Mouse (Mus musculus): ENCODE measurements around the gene Gimap5. TPM values are rescaled to one million over a fixed set of nuclear protein-coding genes. Genes with fewer than 3 reads are reported as not detected.

Gimap5 gene
- total RNA-seq, 1 experiment, result 0.31 TPM

DNA sequence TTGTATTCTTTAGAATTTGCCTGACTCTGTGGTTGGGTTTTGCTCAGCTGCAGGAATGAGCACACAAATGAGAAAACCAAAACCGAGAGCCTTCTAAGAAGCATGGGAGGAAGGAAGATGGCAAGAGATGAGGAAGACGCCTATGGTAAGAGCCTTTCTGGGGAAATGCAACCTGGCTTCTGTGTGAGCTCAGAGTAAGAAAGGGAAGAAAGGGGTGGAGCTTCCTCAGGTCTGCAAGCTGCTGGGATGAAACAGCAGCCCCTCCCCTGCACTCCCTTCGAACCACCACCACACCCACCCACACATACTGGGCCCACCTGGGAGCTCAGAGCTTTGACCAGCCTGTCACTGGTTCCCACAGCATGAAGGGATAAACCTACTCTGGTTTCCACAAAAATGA, 4.7 kb upstream of the Gimap5 start:
- Histone ChIP-seq H3K4me3 (ENCODE audit: insufficient read depth in 1 of 2, low read depth in 1 of 2, low read length in 2 of 2, poor library complexity in 1 of 2, severe bottlenecking in 1 of 2) (no peak overlapping the region), H3K9me3 (ENCODE audit: control insufficient read depth, insufficient read depth, low read depth, low read length) (no peaks in the 10 kb centered on the region), H3K27ac (ENCODE audit: insufficient read depth, low read depth, low read length, poor library complexity, severe bottlenecking) (no peak overlapping the region), H3K36me3 (ENCODE audit: control insufficient read depth, insufficient read depth, low read length, poor library complexity, severe bottlenecking) (no peaks in the 10 kb centered on the region), H3K4me1 (ENCODE audit: control insufficient read depth in 2 of 2, insufficient read depth in 2 of 2, low read length in 2 of 2, poor library complexity in 1 of 2) (peaks cover 2 to 3% of the 10 kb centered on the region in 2 experiments; a peak in 1 of 4 replicates), H3K9ac (ENCODE audit: insufficient read depth, low read depth, low read length, poor library complexity, severe bottlenecking) (no peak overlapping the region)
- TF ChIP-seq HCFC1 (IDR thresholded peaks at IDR 0.05; ENCODE audit: borderline replicate concordance, insufficient read depth, low read length) (no peak), ZC3H11A (IDR thresholded peaks at IDR 0.05; ENCODE audit: borderline replicate concordance, low read depth, low read length) (no peak), CHD2 (IDR thresholded peaks at IDR 0.05; ENCODE audit: low read depth, low read length) (no peak), MAFK (IDR thresholded peaks at IDR 0.05; ENCODE audit: insufficient read depth, low read depth, low read length) (no peak), ZNF384 (IDR thresholded peaks at IDR 0.05; ENCODE audit: low read depth, low read length) (no peak)
- DNase-seq (ENCODE audit: low read depth, low spot score), result no peak
- in situ Hi-C loops (cut with MboI; ENCODE audit: low sequenced_read_pairs in 2 of 2, unreplicated experiment in 2 of 2), result no loop called here

GRCm38 (mm10) chr6:48741711-48742206, 4.2 kb upstream of the Gimap5 start:
- Histone ChIP-seq H3K27ac (ENCODE audit: insufficient read depth, low read depth, low read length, poor library complexity, severe bottlenecking) (no peak overlapping the region), H3K9ac (ENCODE audit: insufficient read depth, low read depth, low read length, poor library complexity, severe bottlenecking) (no peak overlapping the region), H3K4me1 (ENCODE audit: control insufficient read depth in 2 of 2, insufficient read depth in 2 of 2, low read length in 2 of 2, poor library complexity in 1 of 2) (peaks cover 2 to 3% of the 10 kb centered on the region in 2 experiments; a peak in 1 of 4 replicates), H3K9me3 (ENCODE audit: control insufficient read depth, insufficient read depth, low read depth, low read length) (no peaks in the 10 kb centered on the region), H3K36me3 (ENCODE audit: control insufficient read depth, insufficient read depth, low read length, poor library complexity, severe bottlenecking) (no peaks in the 10 kb centered on the region), H3K4me3 (ENCODE audit: insufficient read depth in 1 of 2, low read depth in 1 of 2, low read length in 2 of 2, poor library complexity in 1 of 2, severe bottlenecking in 1 of 2) (no peak overlapping the region)
- in situ Hi-C loops (cut with MboI; ENCODE audit: low sequenced_read_pairs in 2 of 2, unreplicated experiment in 2 of 2), result no loop called here
- no peak for DNase-seq (ENCODE audit: low read depth, low spot score)
- no peak for TF ChIP-seq MAFK (IDR thresholded peaks at IDR 0.05; ENCODE audit: insufficient read depth, low read depth, low read length)
- TF ChIP-seq CHD2 (IDR thresholded peaks at IDR 0.05; ENCODE audit: low read depth, low read length), result no peak
- TF ChIP-seq ZC3H11A (IDR thresholded peaks at IDR 0.05; ENCODE audit: borderline replicate concordance, low read depth, low read length), result no peak
- TF ChIP-seq HCFC1 (IDR thresholded peaks at IDR 0.05; ENCODE audit: borderline replicate concordance, insufficient read depth, low read length), result no peak
- TF ChIP-seq ZNF384 (IDR thresholded peaks at IDR 0.05; ENCODE audit: low read depth, low read length), result no peak

GRCm38 (mm10) chr6:48742422-48743351, 3.3 kb upstream of the Gimap5 start:
- peak overlapping the region; percentile 79 to 80 for H3K4me3 ChIP-seq (ENCODE audit: insufficient read depth in 1 of 2, low read depth in 1 of 2, low read length in 2 of 2, poor library complexity in 1 of 2, severe bottlenecking in 1 of 2)
- no peaks in the 10 kb centered on the region for H3K9me3 ChIP-seq (ENCODE audit: control insufficient read depth, insufficient read depth, low read depth, low read length)
- H3K27ac ChIP-seq (ENCODE audit: insufficient read depth, low read depth, low read length, poor library complexity, severe bottlenecking), result no peak overlapping the region
- H3K36me3 ChIP-seq (ENCODE audit: control insufficient read depth, insufficient read depth, low read length, poor library complexity, severe bottlenecking), result no peaks in the 10 kb centered on the region
- in situ Hi-C loops (cut with MboI; ENCODE audit: low sequenced_read_pairs in 2 of 2, unreplicated experiment in 2 of 2), result no loop called here
- peaks cover 2 to 3% of the 10 kb centered on the region in 2 experiments; a peak in 1 of 4 replicates for H3K4me1 ChIP-seq (ENCODE audit: control insufficient read depth in 2 of 2, insufficient read depth in 2 of 2, low read length in 2 of 2, poor library complexity in 1 of 2)
- no peak for TF ChIP-seq HCFC1 (IDR thresholded peaks at IDR 0.05; ENCODE audit: borderline replicate concordance, insufficient read depth, low read length)
- no peak for TF ChIP-seq ZC3H11A (IDR thresholded peaks at IDR 0.05; ENCODE audit: borderline replicate concordance, low read depth, low read length)
- TF ChIP-seq ZNF384 (IDR thresholded peaks at IDR 0.05; ENCODE audit: low read depth, low read length), result no peak
- TF ChIP-seq MAFK (IDR thresholded peaks at IDR 0.05; ENCODE audit: insufficient read depth, low read depth, low read length), result no peak
- TF ChIP-seq CHD2 (IDR thresholded peaks at IDR 0.05; ENCODE audit: low read depth, low read length), result no peak
- H3K9ac ChIP-seq (ENCODE audit: insufficient read depth, low read depth, low read length, poor library complexity, severe bottlenecking), result peak overlapping the region; percentile 56
- peak; percentile 26 for DNase-seq (ENCODE audit: low read depth, low spot score)

- Histone ChIP-seq H3K9ac (ENCODE audit: insufficient read depth, low read depth, low read length, poor library complexity, severe bottlenecking) (no peak overlapping the region), H3K9me3 (ENCODE audit: control insufficient read depth, insufficient read depth, low read depth, low read length) (no peaks in the 10 kb centered on the region), H3K4me3 (ENCODE audit: insufficient read depth in 1 of 2, low read depth in 1 of 2, low read length in 2 of 2, poor library complexity in 1 of 2, severe bottlenecking in 1 of 2) (no peak overlapping the region), H3K36me3 (ENCODE audit: control insufficient read depth, insufficient read depth, low read length, poor library complexity, severe bottlenecking) (no peaks in the 10 kb centered on the region), H3K4me1 (ENCODE audit: control insufficient read depth in 2 of 2, insufficient read depth in 2 of 2, low read length in 2 of 2, poor library complexity in 1 of 2) (peaks cover 2 to 3% of the 10 kb centered on the region in 2 experiments; a peak in 1 of 4 replicates), H3K27ac (ENCODE audit: insufficient read depth, low read depth, low read length, poor library complexity, severe bottlenecking) (no peak overlapping the region)
- in situ Hi-C loops (cut with MboI; ENCODE audit: low sequenced_read_pairs in 2 of 2, unreplicated experiment in 2 of 2), result no loop called here
- TF ChIP-seq ZC3H11A (IDR thresholded peaks at IDR 0.05; ENCODE audit: borderline replicate concordance, low read depth, low read length), result no peak
- no peak for TF ChIP-seq ZNF384 (IDR thresholded peaks at IDR 0.05; ENCODE audit: low read depth, low read length)
- TF ChIP-seq MAFK (IDR thresholded peaks at IDR 0.05; ENCODE audit: insufficient read depth, low read depth, low read length), result no peak
- TF ChIP-seq HCFC1 (IDR thresholded peaks at IDR 0.05; ENCODE audit: borderline replicate concordance, insufficient read depth, low read length), result no peak
- no peak for TF ChIP-seq CHD2 (IDR thresholded peaks at IDR 0.05; ENCODE audit: low read depth, low read length)
- no peak for DNase-seq (ENCODE audit: low read depth, low spot score)
Measured at GRCm38 (mm10) chr6:48745490-48745889, 507 bp upstream of the Gimap5 start.

Data from ES-E14 (cell line).